Mouse (Mus musculus) effector memory CD4-positive, alpha-beta T cell, adult 7 months (primary cell): ENCODE measurements around the gene Ebi3. TPM values are rescaled to one million over a fixed set of nuclear protein-coding genes. Genes with fewer than 3 reads are reported as not detected.

Experiments used
- polyA plus RNA-seq: library from polyadenylated mRNA; unstranded; fragments of 100-300 nt; shearing (Covaris generic); gene quantifications from one replicate; pipeline ENCODE4 v1.2.1, GENCODE M21; 2017

Ebi3 gene
- 0.33 TPM for polyA plus RNA-seq

DNA sequence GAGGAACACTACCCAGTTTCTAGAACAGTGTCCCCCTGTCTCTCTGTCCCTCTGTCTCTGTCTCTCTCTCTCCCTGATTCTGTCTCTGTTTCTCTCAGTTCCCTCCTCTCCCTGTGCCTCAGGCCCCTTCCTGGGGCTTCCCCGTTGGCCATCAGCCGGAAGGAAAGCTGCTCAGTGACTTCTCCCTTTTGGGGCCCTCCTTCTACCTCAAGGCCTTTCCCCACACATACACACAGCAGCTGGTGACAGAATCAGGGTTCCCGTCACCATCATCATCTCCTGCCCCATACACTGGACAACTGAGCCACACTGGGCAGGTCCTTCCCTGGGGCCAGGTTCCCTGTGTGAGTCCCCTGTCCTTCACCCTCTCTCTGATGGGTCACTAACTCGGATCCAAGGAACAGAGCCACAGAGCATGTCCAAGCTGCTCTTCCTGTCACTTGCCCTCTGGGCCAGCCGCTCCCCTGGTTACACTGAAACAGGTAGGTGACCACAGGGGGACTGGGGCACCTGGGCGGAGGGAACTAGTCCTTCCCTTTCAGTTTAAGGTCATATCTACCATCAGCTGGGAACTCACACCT lies at the start of gene Ebi3:
Ebi3 (plus strand) TSS at position 194 of the 581 bp plus-strand sequence.

GRCm38 (mm10) chr17:55949400-55949799 lies 3.0 kb upstream of the Ebi3 start, which contains the start of gene Zfp119b:
Gene Zfp119b (minus strand): TSS chr17:55949500.

DNA sequence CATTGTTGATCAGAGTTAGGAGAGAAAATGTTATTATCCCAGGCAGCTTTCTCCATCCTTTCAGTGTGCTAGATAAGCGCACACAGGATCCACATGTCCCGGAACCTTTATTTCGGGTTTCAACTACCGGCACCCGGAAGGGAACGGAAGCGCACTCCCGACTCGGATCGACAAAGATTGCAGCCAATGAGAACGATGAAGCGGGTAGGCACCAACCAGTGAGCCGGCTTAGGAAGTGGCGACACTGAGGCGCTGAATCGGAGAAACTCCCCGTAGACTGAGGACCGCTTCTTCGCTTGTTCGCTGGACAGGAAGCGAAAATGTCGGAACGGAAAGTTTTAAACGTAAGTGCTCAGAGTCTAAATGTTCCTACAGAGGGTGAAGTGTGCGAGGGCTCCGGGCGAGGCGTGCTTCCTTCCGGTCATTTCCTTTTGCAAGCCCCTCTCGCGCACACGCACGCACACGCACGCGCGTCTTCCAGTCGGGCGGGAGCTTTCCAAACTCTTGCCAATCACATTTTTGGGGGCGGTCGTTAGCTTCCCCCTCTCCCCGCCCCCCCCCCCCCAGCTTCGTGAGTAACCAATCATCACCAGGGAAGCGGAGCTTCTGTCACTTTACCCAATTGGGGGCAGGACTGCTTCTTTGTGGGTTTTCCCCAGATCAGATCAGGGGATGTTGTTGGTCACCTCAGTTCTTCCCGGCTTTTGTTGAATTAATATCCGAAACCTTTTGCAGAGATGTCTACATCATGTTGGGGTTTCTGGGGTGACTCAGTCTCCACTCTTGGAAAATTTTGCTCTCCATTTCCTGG lies 6.7 kb downstream of the Ebi3 start, which contains the start of gene Yju2:
Yju2 (plus strand) TSS at position 182 of the 811 bp plus-strand sequence.

GRCm38 (mm10) chr17:55969966-55970891 lies 17.8 kb downstream of the Ebi3 start, which contains the start of gene Shd:
Gene Shd (plus strand): TSS chr17:55970467.

GRCm38 (mm10) chr17:55986030-55986961 lies 33.9 kb downstream of the Ebi3 start, which contains the start of gene Fsd1:
Gene Fsd1 (plus strand): TSS chr17:55986509.

DNA sequence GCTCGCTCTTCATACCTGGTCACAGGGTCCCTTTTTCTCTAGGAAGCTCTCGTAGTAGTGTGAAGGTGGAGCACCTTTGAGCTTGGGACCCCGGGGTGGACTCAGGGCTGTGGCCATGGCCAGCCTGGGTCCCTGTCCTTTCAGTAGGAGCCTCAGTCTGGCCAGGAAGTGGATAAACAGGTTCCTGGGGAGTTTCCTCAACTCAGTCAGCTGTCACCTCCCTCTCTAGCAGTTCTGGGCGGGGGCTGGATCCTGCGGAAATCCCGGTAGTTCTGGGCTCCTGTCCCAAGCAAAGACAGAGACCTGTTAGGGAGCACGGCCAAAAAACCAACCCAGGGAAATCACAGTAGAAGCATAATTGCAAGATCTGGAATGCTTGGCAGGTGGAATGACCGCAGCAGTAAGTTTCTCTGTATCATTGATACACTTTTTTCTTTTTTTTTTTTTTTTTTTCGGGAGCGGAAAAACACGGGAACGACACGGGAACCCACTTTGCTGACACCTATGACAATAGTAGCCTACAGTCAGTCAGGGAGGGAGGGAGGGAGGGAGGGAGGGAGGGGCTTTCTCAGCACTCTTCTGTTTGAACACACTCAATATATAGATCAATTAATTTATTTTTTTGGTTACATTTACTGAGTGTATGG lies 53.1 kb downstream of the Ebi3 start, which contains the start of the genes Stap2 and Mpnd:
Stap2 (minus strand) TSS at position 170 of the 647 bp plus-strand sequence.
Mpnd (plus strand) TSS at position 297 of the 647 bp plus-strand sequence.

Other genes with a start within 250 kb of the Ebi3 start
- gene Pot1b, start 240.0 kb upstream of the Ebi3 start, polyA plus RNA-seq, result 12.0 TPM
- gene Adgre4, start 202.7 kb upstream of the Ebi3 start, polyA plus RNA-seq, result not detected
- 17.7 TPM for gene Zfp119a, start 73.7 kb upstream of the Ebi3 start, polyA plus RNA-seq
- gene Zfp959, start 60.5 kb upstream of the Ebi3 start, polyA plus RNA-seq, result 37.1 TPM
- 6.9 TPM for gene Zfp119b, start 3.1 kb upstream of the Ebi3 start, polyA plus RNA-seq
- gene Yju2, start 6.5 kb downstream of the Ebi3 start, polyA plus RNA-seq, result 32.0 TPM
- 1.0 TPM for gene Shd, start 17.8 kb downstream of the Ebi3 start, polyA plus RNA-seq
- not detected for gene Fsd1, start 33.9 kb downstream of the Ebi3 start, polyA plus RNA-seq
- gene Stap2, start 52.9 kb downstream of the Ebi3 start, polyA plus RNA-seq, result 2.3 TPM
- gene Mpnd, start 53.1 kb downstream of the Ebi3 start, polyA plus RNA-seq, result 158 TPM
- gene Sh3gl1, start 84.0 kb downstream of the Ebi3 start, polyA plus RNA-seq, result 137 TPM
- 1.3 TPM for gene Chaf1a, start 87.8 kb downstream of the Ebi3 start, polyA plus RNA-seq
- gene Ubxn6, start 122.4 kb downstream of the Ebi3 start, polyA plus RNA-seq, result 64.9 TPM
- 113 TPM for gene Hdgfl2, start 127.0 kb downstream of the Ebi3 start, polyA plus RNA-seq
- not detected for gene Plin4, start 157.2 kb downstream of the Ebi3 start, polyA plus RNA-seq
- gene Plin5, start 165.0 kb downstream of the Ebi3 start, polyA plus RNA-seq, result not detected
- not detected for gene Lrg1, start 169.4 kb downstream of the Ebi3 start, polyA plus RNA-seq
- not detected for gene Sema6b, start 187.7 kb downstream of the Ebi3 start, polyA plus RNA-seq
- gene Tnfaip8l1, start 209.8 kb downstream of the Ebi3 start, polyA plus RNA-seq, result 22.7 TPM
- 48.9 TPM for gene Mydgf, start 231.3 kb downstream of the Ebi3 start, polyA plus RNA-seq